Mouse (Mus musculus) bone marrow, adult 2 months (tissue): ENCODE measurements around the gene Meiob.

Experiments used
- CTCF ChIP-seq: fragments of 200-500 bp; IDR thresholded peaks from 2 replicates; pipeline ENCODE4 v1.5.1; 2011; ENCODE audit warnings: low read length, control low read depth; ENCODE audit not compliant: control insufficient read depth, insufficient read depth
- POLR2A ChIP-seq: fragments of 200-500 bp; IDR thresholded peaks from 2 replicates; pipeline ENCODE4 v1.6.1; 2011; ENCODE audit warnings: low read depth, mild to moderate bottlenecking, control low read depth, low read length, borderline replicate concordance; ENCODE audit not compliant: control insufficient read depth

GRCm38 (mm10) chr17:24884391-24884790 is 80.3 kb downstream of the Meiob start:
- TF ChIP-seq CTCF: no peak
- TF ChIP-seq POLR2A: no peak
